Mouse (Mus musculus): Measurements from ENCODE around the gene Psmd5.

Psmd5 gene

GRCm38 (mm10) chr2:34883190-34883589, 8.4 kb upstream of the Psmd5 start:
- TF ChIP-seq CTCF (conservative IDR thresholded peaks at IDR 0.05; ENCODE audit: low read length), result no peak
- no peak for TF ChIP-seq NANOG (IDR thresholded peaks at IDR 0.05; ENCODE audit: borderline replicate concordance, low read length)
- no peak for TF ChIP-seq POU5F1 (IDR thresholded peaks at IDR 0.05; ENCODE audit: borderline replicate concordance, low read length)
- Histone ChIP-seq H3K9me3 (ENCODE audit: low read length) (no peaks in the 10 kb centered on the region), H3K36me3 (ENCODE audit: insufficient read depth, low read length) (no peaks in the 10 kb centered on the region)

DNA sequence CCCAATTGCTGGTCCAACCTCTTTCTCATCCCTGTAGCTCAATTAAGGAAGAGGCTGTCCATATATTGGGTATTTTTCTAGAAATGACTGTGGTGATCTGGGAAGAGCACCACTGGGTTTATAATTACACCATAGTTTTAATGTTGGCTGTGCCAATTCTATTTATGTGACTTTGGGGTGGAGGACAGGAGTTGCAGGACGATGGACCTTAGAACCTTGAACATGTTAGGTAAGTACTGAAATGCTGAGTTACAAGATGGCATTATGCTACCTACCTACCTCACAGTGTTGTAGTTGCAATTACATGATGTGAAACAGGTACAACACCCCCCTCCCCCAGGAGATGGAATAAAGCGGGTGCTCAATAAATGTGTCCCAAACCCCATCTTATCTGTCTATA, 8.0 kb upstream of the Psmd5 start:
- Histone ChIP-seq H3K36me3 (ENCODE audit: insufficient read depth, low read length) (no peaks in the 10 kb centered on the region), H3K4me1 (replicated peaks; ENCODE audit: low read depth, low read length) (peaks cover 12% of the 10 kb centered on the region), H3K4me3 (replicated peaks; ENCODE audit: low read length) (no peak overlapping the region), H3K9me3 (ENCODE audit: low read length) (no peaks in the 10 kb centered on the region), H3K27me3 (ENCODE audit: insufficient read depth, low read length) (peaks cover 43% of the 10 kb centered on the region)
- no peak for TF ChIP-seq CTCF (conservative IDR thresholded peaks at IDR 0.05; ENCODE audit: low read length)
- TF ChIP-seq POU5F1 (IDR thresholded peaks at IDR 0.05; ENCODE audit: borderline replicate concordance, low read length), result no peak
- no peak for TF ChIP-seq NANOG (IDR thresholded peaks at IDR 0.05; ENCODE audit: borderline replicate concordance, low read length)

More at GRCm38 (mm10) chr2:34883190-34883589, 8.4 kb upstream of the Psmd5 start:
- H3K4me1 ChIP-seq (replicated peaks; ENCODE audit: low read depth, low read length), result peaks cover 11% of the 10 kb centered on the region
- H3K4me3 ChIP-seq (replicated peaks; ENCODE audit: low read length), result no peak overlapping the region
- peaks cover 47% of the 10 kb centered on the region for H3K27me3 ChIP-seq (ENCODE audit: insufficient read depth, low read length)

GRCm38 (mm10) chr2:34880054-34880453, 5.3 kb upstream of the Psmd5 start:
- Histone ChIP-seq H3K4me3 (replicated peaks; ENCODE audit: low read length) (no peak overlapping the region), H3K9me3 (ENCODE audit: low read length) (no peaks in the 10 kb centered on the region), H3K27me3 (ENCODE audit: insufficient read depth, low read length) (peaks cover 35% of the 10 kb centered on the region), H3K4me1 (replicated peaks; ENCODE audit: low read depth, low read length) (peaks cover 12% of the 10 kb centered on the region), H3K36me3 (ENCODE audit: insufficient read depth, low read length) (no peaks in the 10 kb centered on the region)
- TF ChIP-seq POU5F1 (IDR thresholded peaks at IDR 0.05; ENCODE audit: borderline replicate concordance, low read length), result no peak

DNA sequence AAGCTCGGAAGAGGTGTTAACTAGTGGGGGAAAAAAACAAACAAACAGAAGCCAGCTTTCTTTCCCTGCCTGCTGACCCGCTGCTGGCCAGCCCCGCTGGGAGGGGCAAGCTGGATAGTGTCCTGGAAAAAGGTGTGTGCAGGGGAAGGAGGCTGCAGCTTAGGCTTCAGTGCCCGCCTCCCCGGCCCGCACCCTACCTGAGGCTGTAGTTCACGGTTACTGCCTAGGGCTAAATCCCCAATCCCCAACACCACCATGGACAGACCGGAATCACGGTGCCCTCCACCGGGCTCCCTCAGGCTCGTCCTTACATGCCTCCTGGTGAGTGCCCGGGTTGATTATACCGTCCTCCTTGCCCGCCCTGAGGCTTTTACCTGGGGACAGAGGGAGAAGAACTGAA, 497 bp downstream of the Psmd5 start, which contains the start of gene Cutal:
TSS of gene Cutal (plus strand) at position 126 of the 400 bp plus-strand sequence.
- Histone ChIP-seq H3K9me3 (ENCODE audit: low read length) (no peaks in the 10 kb centered on the region), H3K4me1 (replicated peaks; ENCODE audit: low read depth, low read length) (peaks cover 42% of the 10 kb centered on the region), H3K4me3 (replicated peaks; ENCODE audit: low read length) (peak within 1 kb of the TSS; percentile 78), H3K27me3 (ENCODE audit: insufficient read depth, low read length) (peaks cover 15% of the 10 kb centered on the region), H3K36me3 (ENCODE audit: insufficient read depth, low read length) (no peaks in the 10 kb centered on the region)
- TF ChIP-seq CTCF (conservative IDR thresholded peaks at IDR 0.05; ENCODE audit: low read length) (no peak), POU5F1 (IDR thresholded peaks at IDR 0.05; ENCODE audit: borderline replicate concordance, low read length) (no peak), NANOG (IDR thresholded peaks at IDR 0.05; ENCODE audit: borderline replicate concordance, low read length) (no peak)

DNA sequence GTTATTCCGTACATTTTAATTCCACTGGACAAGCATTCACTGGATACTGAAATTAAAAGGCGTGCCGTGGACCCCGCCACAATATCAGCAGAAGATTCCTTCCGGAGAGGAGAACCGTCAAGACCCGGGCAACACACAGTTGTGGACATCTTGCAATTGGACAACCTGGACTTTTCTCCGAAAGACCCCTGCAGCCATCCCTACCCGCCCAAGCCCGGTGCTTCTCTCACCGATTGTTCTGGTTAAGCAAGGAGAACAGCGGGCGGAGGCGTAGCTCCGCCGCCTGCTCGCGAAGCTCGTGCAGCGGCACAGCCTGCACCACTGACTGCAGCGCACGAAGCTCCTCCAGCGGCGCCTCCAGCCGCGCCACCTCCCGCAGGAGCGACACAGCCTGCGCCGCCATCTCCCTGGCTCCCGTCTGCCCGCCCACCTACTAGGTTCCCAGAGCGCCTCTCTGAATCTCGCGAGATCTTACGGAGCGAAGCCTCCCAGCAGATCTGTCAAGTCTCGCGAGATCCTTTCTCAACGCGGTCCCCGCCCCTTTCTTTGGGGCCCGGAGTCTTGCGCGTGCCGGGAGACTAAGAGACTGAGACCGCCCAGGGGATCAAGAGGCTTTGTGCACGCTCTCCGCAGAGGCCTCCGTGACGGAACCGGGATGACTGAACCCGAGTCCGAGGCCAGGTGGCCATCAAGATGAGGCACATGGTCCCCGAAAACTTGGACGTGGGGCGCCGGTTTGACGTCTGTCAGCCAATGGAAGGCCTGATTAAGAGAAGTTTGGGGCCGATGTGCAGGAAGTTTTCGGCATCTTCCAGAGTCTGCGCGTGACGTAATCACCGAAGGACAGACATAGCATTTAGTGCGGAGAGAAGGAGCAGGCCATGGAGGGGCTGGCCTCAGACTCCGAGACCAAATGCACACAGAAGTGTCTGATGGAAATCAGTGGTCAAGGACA, 4.0 kb downstream of the Psmd5 start:
- Histone ChIP-seq H3K4me3 (replicated peaks; ENCODE audit: low read length) (peak overlapping the region; percentile 99), H3K36me3 (ENCODE audit: insufficient read depth, low read length) (peaks cover 29% of the 10 kb centered on the region), H3K4me1 (replicated peaks; ENCODE audit: low read depth, low read length) (peaks cover 48% of the 10 kb centered on the region), H3K27me3 (ENCODE audit: insufficient read depth, low read length) (peaks cover 8% of the 10 kb centered on the region), H3K9me3 (ENCODE audit: low read length) (no peaks in the 10 kb centered on the region)
- TF ChIP-seq CTCF (conservative IDR thresholded peaks at IDR 0.05; ENCODE audit: low read length) (no peak), NANOG (IDR thresholded peaks at IDR 0.05; ENCODE audit: borderline replicate concordance, low read length) (no peak), POU5F1 (IDR thresholded peaks at IDR 0.05; ENCODE audit: borderline replicate concordance, low read length) (no peak)

- TF ChIP-seq CTCF (conservative IDR thresholded peaks at IDR 0.05; ENCODE audit: low read length) (no peak), POU5F1 (IDR thresholded peaks at IDR 0.05; ENCODE audit: borderline replicate concordance, low read length) (no peak), NANOG (IDR thresholded peaks at IDR 0.05; ENCODE audit: borderline replicate concordance, low read length) (no peak)
- H3K4me3 ChIP-seq (replicated peaks; ENCODE audit: low read length), result peak overlapping the region; percentile 99
- peaks cover 45% of the 10 kb centered on the region for H3K4me1 ChIP-seq (replicated peaks; ENCODE audit: low read depth, low read length)
- H3K36me3 ChIP-seq (ENCODE audit: insufficient read depth, low read length), result peaks cover 40% of the 10 kb centered on the region
- H3K27me3 ChIP-seq (ENCODE audit: insufficient read depth, low read length), result peaks cover 4% of the 10 kb centered on the region; the same call in 1 of the 2 replicates
- no peaks in the 10 kb centered on the region for H3K9me3 ChIP-seq (ENCODE audit: low read length)
These were observed 5.1 kb downstream of the Psmd5 start for GRCm38 (mm10) chr2:34869680-34870079.

- Histone ChIP-seq H3K27me3 (ENCODE audit: insufficient read depth, low read length) (no peaks in the 10 kb centered on the region), H3K36me3 (ENCODE audit: insufficient read depth, low read length) (peaks cover 94% of the 10 kb centered on the region), H3K4me1 (replicated peaks; ENCODE audit: low read depth, low read length) (no peaks in the 10 kb centered on the region), H3K9me3 (ENCODE audit: low read length) (no peaks in the 10 kb centered on the region), H3K4me3 (replicated peaks; ENCODE audit: low read length) (no peak overlapping the region)
- TF ChIP-seq POU5F1 (IDR thresholded peaks at IDR 0.05; ENCODE audit: borderline replicate concordance, low read length), result no peak
- no peak for TF ChIP-seq CTCF (conservative IDR thresholded peaks at IDR 0.05; ENCODE audit: low read length)
- TF ChIP-seq NANOG (IDR thresholded peaks at IDR 0.05; ENCODE audit: borderline replicate concordance, low read length), result no peak
These were observed 17.0 kb downstream of the Psmd5 start for GRCm38 (mm10) chr2:34857728-34858127.

DNA sequence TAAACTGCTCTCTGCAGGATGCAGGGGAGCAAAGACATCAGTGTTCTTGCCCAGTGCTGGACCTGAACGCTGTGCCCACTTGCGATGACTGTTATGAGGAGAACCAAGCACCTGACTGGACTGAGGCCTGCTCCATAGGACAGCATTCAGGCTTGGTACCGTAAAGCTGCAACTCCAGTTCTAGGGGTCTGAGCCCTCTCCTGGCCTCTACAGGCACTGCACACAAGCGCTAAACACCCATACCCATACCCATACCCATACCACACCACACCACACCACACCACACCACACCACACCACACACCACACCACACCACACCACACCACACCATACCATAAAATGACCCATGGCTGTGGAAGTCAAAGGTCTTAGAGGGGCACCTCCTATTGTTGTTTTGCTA, 19.5 kb downstream of the Psmd5 start:
- TF ChIP-seq NANOG (IDR thresholded peaks at IDR 0.05; ENCODE audit: borderline replicate concordance, low read length) (no peak), CTCF (conservative IDR thresholded peaks at IDR 0.05; ENCODE audit: low read length) (peak; percentile 42)
- Histone ChIP-seq H3K9me3 (ENCODE audit: low read length) (no peaks in the 10 kb centered on the region), H3K4me1 (replicated peaks; ENCODE audit: low read depth, low read length) (no peaks in the 10 kb centered on the region), H3K27me3 (ENCODE audit: insufficient read depth, low read length) (no peaks in the 10 kb centered on the region), H3K36me3 (ENCODE audit: insufficient read depth, low read length) (peaks cover 100% of the 10 kb centered on the region), H3K4me3 (replicated peaks; ENCODE audit: low read length) (no peak overlapping the region)
